Mouse (Mus musculus): ENCODE measurements around the gene Dok4. TPM values are rescaled to one million over a fixed set of nuclear protein-coding genes. Genes with fewer than 3 reads are reported as not detected.

The Dok4 gene
- polyA plus RNA-seq, 1 experiment, result 0.15 TPM

GRCm38 (mm10) chr8:94903709-94904108 lies 27.6 kb upstream of the Dok4 start:
- no peak for TF ChIP-seq GATA1 (IDR thresholded peaks at IDR 0.05; ENCODE audit: low read length)

GRCm38 (mm10) chr8:94901031-94901430 lies 24.9 kb upstream of the Dok4 start:
- TF ChIP-seq GATA1 (IDR thresholded peaks at IDR 0.05; ENCODE audit: low read length), result no peak

GRCm38 (mm10) chr8:94900617-94901016 lies 24.5 kb upstream of the Dok4 start:
- TF ChIP-seq GATA1 (IDR thresholded peaks at IDR 0.05; ENCODE audit: low read length), result no peak

GRCm38 (mm10) chr8:94899262-94899661 lies 23.1 kb upstream of the Dok4 start:
- TF ChIP-seq GATA1 (IDR thresholded peaks at IDR 0.05; ENCODE audit: low read length), result no peak

GRCm38 (mm10) chr8:94892917-94893316 lies 16.8 kb upstream of the Dok4 start:
- TF ChIP-seq GATA1 (IDR thresholded peaks at IDR 0.05; ENCODE audit: low read length), result no peak

GRCm38 (mm10) chr8:94888383-94889036 lies 12.4 kb upstream of the Dok4 start:
- TF ChIP-seq GATA1 (IDR thresholded peaks at IDR 0.05; ENCODE audit: low read length), result no peak

GRCm38 (mm10) chr8:94880742-94881141 lies 4.6 kb upstream of the Dok4 start:
- TF ChIP-seq GATA1 (IDR thresholded peaks at IDR 0.05; ENCODE audit: low read length), result no peak

GRCm38 (mm10) chr8:94876820-94877219 lies 690 bp upstream of the Dok4 start:
- TF ChIP-seq GATA1 (IDR thresholded peaks at IDR 0.05; ENCODE audit: low read length), result no peak

- no peak for TF ChIP-seq GATA1 (IDR thresholded peaks at IDR 0.05; ENCODE audit: low read length)
Measured at GRCm38 (mm10) chr8:94875871-94876150, 319 bp downstream of the Dok4 start.

- TF ChIP-seq GATA1 (IDR thresholded peaks at IDR 0.05; ENCODE audit: low read length), result no peak
Measured at GRCm38 (mm10) chr8:94875096-94875870, 847 bp downstream of the Dok4 start.

- no peak for TF ChIP-seq GATA1 (IDR thresholded peaks at IDR 0.05; ENCODE audit: low read length)
Measured at GRCm38 (mm10) chr8:94874358-94874757, 1.8 kb downstream of the Dok4 start.

- TF ChIP-seq GATA1 (IDR thresholded peaks at IDR 0.05; ENCODE audit: low read length), result no peak
Measured at GRCm38 (mm10) chr8:94872576-94872975, 3.6 kb downstream of the Dok4 start.

GRCm38 (mm10) chr8:94872156-94872555 lies 4.0 kb downstream of the Dok4 start:
- no peak for TF ChIP-seq GATA1 (IDR thresholded peaks at IDR 0.05; ENCODE audit: low read length)

- TF ChIP-seq GATA1 (IDR thresholded peaks at IDR 0.05; ENCODE audit: low read length), result no peak
Measured at GRCm38 (mm10) chr8:94871108-94871894, 4.8 kb downstream of the Dok4 start.

- no peak for TF ChIP-seq GATA1 (IDR thresholded peaks at IDR 0.05; ENCODE audit: low read length)
Measured at GRCm38 (mm10) chr8:94870474-94871107, 5.5 kb downstream of the Dok4 start.

GRCm38 (mm10) chr8:94870003-94870402 lies 6.1 kb downstream of the Dok4 start:
- TF ChIP-seq GATA1 (IDR thresholded peaks at IDR 0.05; ENCODE audit: low read length), result no peak

All from G1E-ER4 (cell line).